Mouse (Mus musculus) frontal cortex, postnatal 14 days (tissue): ENCODE data around the gene Rnf186.

Source experiments
- DNase-seq, 2 experiments: peaks; one replicate each; pipeline ENCODE4 v3.0.0; 2022; ENCODE audit warnings: low spot score in 2 of 2

Rnf186 gene

GRCm38 (mm10) chr4:139011201-139011702 lies 44.3 kb downstream of the Rnf186 start:
- DNase-seq, result no peak

GRCm38 (mm10) chr4:139013281-139013680 lies 46.4 kb downstream of the Rnf186 start:
- no peak for DNase-seq

GRCm38 (mm10) chr4:139014793-139015192 lies 47.9 kb downstream of the Rnf186 start:
- no peak for DNase-seq
